Mouse (Mus musculus) 3T3-L1 (cell line): ENCODE measurements at regions not wholly inside any gene's neighbourhood (a gene's known extent, or its start where the extent isn't known, plus 50 kb on each side); places are given as distances from the start of the nearest gene placed in this dataset.

Experiments used
- DNase-seq: peaks from one replicate; pipeline ENCODE4 v3.0.0-alpha.2; 2015; ENCODE audit warnings: low read depth, low spot score

GRCm38 (mm10) chr13:80611937-80612336 lies 271.2 kb upstream of the Arrdc3 start:
- DNase-seq, result no peak

- no peak for DNase-seq
These were observed 269.9 kb upstream of the Arrdc3 start for GRCm38 (mm10) chr13:80613167-80613883.

GRCm38 (mm10) chr13:80613884-80614247 lies 269.3 kb upstream of the Arrdc3 start:
- DNase-seq, result peak; percentile 50

- no peak for DNase-seq
These were observed 268.2 kb upstream of the Arrdc3 start for GRCm38 (mm10) chr13:80614971-80615370.

- DNase-seq, result no peak
These were observed 260.2 kb upstream of the Arrdc3 start for GRCm38 (mm10) chr13:80623005-80623404.

- DNase-seq, result no peak
These were observed 241.8 kb upstream of the Arrdc3 start for GRCm38 (mm10) chr13:80641334-80641733.

GRCm38 (mm10) chr13:80647578-80647977 lies 235.6 kb upstream of the Arrdc3 start:
- no peak for DNase-seq

- DNase-seq, result no peak
These were observed 230.1 kb upstream of the Arrdc3 start for GRCm38 (mm10) chr13:80652967-80653539.

- no peak for DNase-seq
These were observed 216.9 kb upstream of the Arrdc3 start for GRCm38 (mm10) chr13:80666186-80666713.

- DNase-seq, result no peak
These were observed 193.3 kb upstream of the Arrdc3 start for GRCm38 (mm10) chr13:80689871-80690270.

GRCm38 (mm10) chr13:80690654-80691386 lies 192.4 kb upstream of the Arrdc3 start:
- DNase-seq, result no peak

GRCm38 (mm10) chr13:80695549-80696150 lies 187.5 kb upstream of the Arrdc3 start:
- no peak for DNase-seq

GRCm38 (mm10) chr13:80709531-80710306 lies 173.5 kb upstream of the Arrdc3 start:
- no peak for DNase-seq

GRCm38 (mm10) chr13:80719313-80719712 lies 163.9 kb upstream of the Arrdc3 start:
- no peak for DNase-seq

- no peak for DNase-seq
These were observed 159.8 kb upstream of the Arrdc3 start for GRCm38 (mm10) chr13:80723215-80724006.

- DNase-seq, result no peak
These were observed 154.0 kb upstream of the Arrdc3 start for GRCm38 (mm10) chr13:80729202-80729601.

GRCm38 (mm10) chr13:80745991-80746390 lies 137.2 kb upstream of the Arrdc3 start:
- DNase-seq, result no peak

- peak; percentile 56 for DNase-seq
These were observed 136.2 kb upstream of the Arrdc3 start for GRCm38 (mm10) chr13:80747022-80747421.
